Comparison of ENCODE assay signal across 8 mouse cellular contexts in genomic region chr4:105159531-105159870, GRCm38 (mm10). TPM values are rescaled to one million over a fixed set of nuclear protein-coding genes. Genes with fewer than 3 reads are reported as not detected.
DNase-seq lines count a peak whose midpoint lies in the region; ATAC-seq and TF ChIP-seq lines count a peak whose summit lies in the region.

No protein-coding gene starts in this region.

- no peak for TF ChIP-seq CTCF in testis, adult 2 months (IDR thresholded peaks at IDR 0.05; ENCODE audit: control insufficient read depth, insufficient read depth, insufficient replicate concordance, low read depth, low read length)
- TF ChIP-seq CTCF in liver, embryonic 14.5 days (IDR thresholded peaks at IDR 0.05; ENCODE audit: low read depth) = no peak

- ATAC-seq in liver, embryonic 14.5 days (ENCODE audit: insufficient read depth) = no peak

- no peaks in the 10 kb centered on the region; the same call in 1 of the 2 replicates for H3K27me3 ChIP-seq in testis, adult 2 months (ENCODE audit: control insufficient read depth, insufficient read depth, low read length)
- H3K27me3 ChIP-seq in liver, embryonic 14.5 days (ENCODE audit: control insufficient read depth, insufficient read depth, low read length) = peaks cover 27% of the 10 kb centered on the region

- 33% methylated on average over 6 of the region's 6 CpGs for WGBS in liver, embryonic 14.5 days (ENCODE audit: insufficient replicate concordance)

- peaks cover 8% of the 10 kb centered on the region for H3K4me1 ChIP-seq in testis, adult 2 months (ENCODE audit: control insufficient read depth, insufficient read depth, low read length)
- peaks cover 0 to 2% of the 10 kb centered on the region in 2 experiments; a peak in 1 of 4 replicates for H3K4me1 ChIP-seq in liver, embryonic 14.5 days (replicated peaks; ENCODE audit: control insufficient read depth in 2 of 2, insufficient read depth in 2 of 2, low read length in 1 of 2)

- TF ChIP-seq EP300 in liver, embryonic 14.5 days (IDR thresholded peaks at IDR 0.05; ENCODE audit: low read depth) = no peak

- peak; percentile 91 for DNase-seq in heart, adult 11 months
- no peak for DNase-seq in heart, adult 18-20 months
- no peak for DNase-seq in testis, postnatal 14 days (ENCODE audit: low spot score)
- no peak for DNase-seq in liver, embryonic 14.5 days (ENCODE audit: low read depth in 3 of 3, low spot score in 3 of 3)
- no peak for DNase-seq in thymus, postnatal 14 days
- DNase-seq in left cerebral cortex, adult 11 months (ENCODE audit: low spot score) = no peak
- DNase-seq in adipocyte (ENCODE audit: low spot score) = no peak

- peak overlapping the region; percentile 92 for H3K4me3 ChIP-seq in testis, adult 2 months (ENCODE audit: control insufficient read depth, low read depth, low read length)
- H3K4me3 ChIP-seq in liver, embryonic 14.5 days (ENCODE audit: insufficient read depth in 1 of 2, low read depth in 2 of 2, low read length in 2 of 2) = peak overlapping the region; percentile 58 to 70

- no peaks in the 10 kb centered on the region for H3K36me3 ChIP-seq in testis, adult 2 months (ENCODE audit: control insufficient read depth, insufficient read depth, low read length)
- no peaks in the 10 kb centered on the region for H3K36me3 ChIP-seq in liver, embryonic 14.5 days (replicated peaks; ENCODE audit: control insufficient read depth, insufficient read depth, low read depth)

- no peak overlapping the region for H3K27ac ChIP-seq in testis, adult 2 months (ENCODE audit: control insufficient read depth, insufficient read depth, low read depth, low read length)
- no peak overlapping the region for H3K27ac ChIP-seq in liver, embryonic 14.5 days

- no peak overlapping the region for H3K9ac ChIP-seq in liver, embryonic 14.5 days (replicated peaks)

- TF ChIP-seq POLR2A in testis, adult 2 months (IDR thresholded peaks at IDR 0.05; ENCODE audit: control insufficient read depth, low read depth, low read length) = no peak

- peak overlapping the region; percentile 47 for H3K4me2 ChIP-seq in liver, embryonic 14.5 days (ENCODE audit: low read depth)

- H3K9me3 ChIP-seq in liver, embryonic 14.5 days (ENCODE audit: control insufficient read depth, low read length) = no peaks in the 10 kb centered on the region

RNA-seq across cellular contexts. Expression of gene Plpp3, which starts 2.4 kb away (rescaled TPM):
- 10 to 100 TPM; 56.4 to 57.5 TPM for total RNA-seq in heart, adult 18-20 months (2021)
- polyA plus RNA-seq in testis, adult 2 months (2012; rRNA removed) = 12.3 and 12.5 TPM in 2 replicates
- 5.6 and 5.7 TPM in 2 replicates for polyA plus RNA-seq in liver, embryonic 14.5 days (2012; rRNA removed)
- 7.0 and 9.6 TPM in 2 replicates for polyA plus RNA-seq in liver, embryonic 14.5 days (2014; fragmentation: Nextera tagmentation; extraction: Ambion mirVana)

RNA-seq across cellular contexts. Expression of gene Prkaa2, which starts 49.8 kb away (rescaled TPM):
- total RNA-seq in heart, adult 18-20 months (2021) = 10 to 100 TPM; 80.1 to 83.8 TPM
- polyA plus RNA-seq in testis, adult 2 months (2012; rRNA removed) = 0.37 and 0.38 TPM in 2 replicates
- polyA plus RNA-seq in liver, embryonic 14.5 days (2012; rRNA removed) = 0.12 and 0.17 TPM in 2 replicates
- 0.19 and 0.40 TPM in 2 replicates for polyA plus RNA-seq in liver, embryonic 14.5 days (2014; fragmentation: Nextera tagmentation; extraction: Ambion mirVana)
